Mouse (Mus musculus): ENCODE data around the gene Pax1. TPM values are rescaled to one million over a fixed set of nuclear protein-coding genes. Genes with fewer than 3 reads are reported as not detected.

Pax1 gene
- polyA plus RNA-seq, 1 experiment from 2014 or later: not detected

DNA sequence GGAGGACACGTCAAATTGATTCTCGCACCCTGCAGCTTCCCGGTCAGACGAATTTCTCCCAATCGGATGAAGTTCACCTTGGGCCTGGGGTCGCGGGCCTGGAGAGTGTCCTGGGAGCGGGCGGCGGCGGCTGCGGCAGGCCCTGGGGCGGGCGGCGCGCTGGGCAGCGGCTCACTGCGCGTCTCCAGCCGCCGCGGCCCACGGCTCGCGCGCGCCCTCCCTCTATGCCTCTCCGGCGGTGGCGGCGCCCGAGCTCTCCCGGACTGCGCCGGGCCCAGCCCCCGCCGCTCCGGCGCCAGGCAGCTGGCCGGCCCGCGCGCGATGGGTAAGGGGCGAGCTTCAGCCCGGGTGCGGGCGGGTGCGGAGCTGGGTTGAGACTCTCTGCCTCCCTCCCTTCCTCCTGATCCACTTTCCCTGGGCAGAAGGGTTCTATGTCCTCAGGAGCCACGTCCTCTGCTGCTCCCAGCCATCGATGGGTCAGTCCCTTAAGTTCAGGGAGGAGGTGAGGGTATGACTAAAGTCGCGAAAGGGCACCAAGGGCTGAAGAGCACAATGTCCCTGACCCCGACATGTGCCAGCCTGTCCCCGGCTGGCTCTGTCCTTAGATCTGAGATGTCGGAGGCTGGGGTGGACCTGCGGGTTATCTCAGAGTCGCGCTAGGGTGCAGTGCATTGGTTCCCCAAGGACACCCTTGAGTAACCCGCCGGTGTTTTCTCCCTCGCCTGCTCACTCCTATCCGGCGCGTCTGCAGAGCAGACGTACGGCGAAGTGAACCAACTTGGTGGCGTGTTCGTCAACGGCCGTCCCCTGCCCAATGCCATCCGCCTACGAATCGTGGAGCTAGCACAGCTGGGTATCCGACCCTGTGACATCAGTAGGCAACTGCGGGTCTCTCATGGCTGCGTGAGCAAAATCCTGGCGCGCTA lies 3.5 kb downstream of the Pax1 start:
- Histone ChIP-seq H3K4me1 (peaks cover 12% of the 10 kb centered on the region), H3K27me3 (replicated peaks) (peaks cover 92% of the 10 kb centered on the region), H3K4me2 (peak overlapping the region; percentile 52), H3K36me3 (replicated peaks) (no peaks in the 10 kb centered on the region), H3K27ac (no peak overlapping the region), H3K9me3 (no peaks in the 10 kb centered on the region), H3K9ac (no peak overlapping the region), H3K4me3 (peak overlapping the region; percentile 31)
- under 1% methylated on average over 79 of the region's 80 CpGs for WGBS
- peak; percentile 57 for ATAC-seq (replicated peaks)

DNA sequence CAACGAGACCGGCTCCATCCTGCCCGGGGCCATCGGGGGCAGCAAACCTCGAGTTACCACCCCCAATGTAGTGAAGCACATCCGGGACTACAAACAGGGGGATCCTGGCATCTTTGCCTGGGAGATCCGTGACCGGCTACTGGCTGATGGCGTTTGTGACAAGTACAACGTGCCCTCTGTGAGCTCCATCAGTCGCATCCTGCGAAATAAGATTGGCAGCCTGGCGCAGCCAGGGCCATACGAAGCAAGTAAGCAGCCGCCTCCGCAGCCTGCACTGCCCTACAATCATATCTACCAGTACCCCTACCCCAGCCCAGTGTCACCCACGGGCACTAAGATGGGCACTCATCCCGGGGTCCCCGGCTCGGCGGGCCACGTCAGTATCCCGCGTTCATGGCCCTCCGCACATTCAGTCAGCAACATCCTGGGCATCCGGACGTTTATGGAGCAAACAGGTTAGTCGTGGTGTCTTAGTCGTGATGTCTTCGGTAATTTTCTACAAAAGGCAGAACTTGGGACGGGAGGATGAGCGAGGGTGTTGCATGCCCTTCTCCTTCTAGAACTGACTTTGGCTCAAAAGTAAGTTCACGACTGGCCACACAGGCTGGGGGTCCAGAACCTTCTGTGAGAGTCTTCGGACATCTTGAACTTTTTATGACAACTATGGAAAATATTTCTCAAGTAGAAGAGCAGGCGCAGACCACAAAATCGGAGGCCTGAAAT lies 4.3 kb downstream of the Pax1 start:
- no peak overlapping the region for H3K4me3 ChIP-seq
- no peak for ATAC-seq (replicated peaks)
- WGBS: 2% methylated on average over 36 of the region's 36 CpGs

DNA sequence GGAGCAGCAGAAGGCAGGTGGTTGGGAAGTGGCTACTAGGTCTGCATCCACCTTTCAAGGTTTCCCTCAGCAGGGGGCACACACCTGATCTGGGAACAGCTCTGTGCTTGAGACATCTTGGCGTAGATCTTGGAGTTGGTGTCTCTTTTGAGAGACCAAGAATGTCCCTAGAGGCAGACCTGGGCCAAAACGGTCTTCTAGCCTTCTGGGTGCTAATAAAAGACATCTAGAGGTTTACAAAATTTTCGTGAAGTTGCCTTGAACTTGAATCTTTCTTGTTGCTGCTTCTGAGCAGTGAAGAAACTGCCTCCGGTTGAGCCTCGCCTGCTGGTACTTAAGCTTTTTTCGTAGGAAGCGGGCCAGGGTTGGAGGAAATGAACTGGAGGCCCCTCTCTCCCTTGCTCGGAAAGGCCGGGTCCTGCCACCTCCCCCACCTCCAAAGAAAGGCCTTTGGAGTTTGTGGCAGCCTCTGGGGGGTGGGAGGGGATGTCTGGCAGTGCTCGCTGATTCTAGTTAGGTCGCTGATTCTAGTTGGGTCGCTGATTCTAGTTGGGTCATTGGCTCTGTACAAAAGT lies 5.6 kb downstream of the Pax1 start:
- 2% methylated on average over 12 of the region's 12 CpGs for WGBS
- H3K27ac ChIP-seq: no peak overlapping the region
- H3K27me3 ChIP-seq (replicated peaks): peaks cover 90% of the 10 kb centered on the region
- no peak overlapping the region for H3K9ac ChIP-seq
- no peaks in the 10 kb centered on the region for H3K9me3 ChIP-seq
- ATAC-seq (replicated peaks): no peak
- no peak overlapping the region for H3K4me3 ChIP-seq
- no peaks in the 10 kb centered on the region for H3K36me3 ChIP-seq (replicated peaks)
- H3K4me2 ChIP-seq: no peak overlapping the region
- peaks cover 12% of the 10 kb centered on the region for H3K4me1 ChIP-seq

More for the DNA sequence above, 4.3 kb downstream of the Pax1 start:
- Histone ChIP-seq H3K27ac (no peak overlapping the region), H3K9ac (no peak overlapping the region), H3K4me1 (peaks cover 12% of the 10 kb centered on the region), H3K4me2 (no peak overlapping the region), H3K27me3 (replicated peaks) (peaks cover 92% of the 10 kb centered on the region), H3K9me3 (no peaks in the 10 kb centered on the region), H3K36me3 (replicated peaks) (no peaks in the 10 kb centered on the region)

DNA sequence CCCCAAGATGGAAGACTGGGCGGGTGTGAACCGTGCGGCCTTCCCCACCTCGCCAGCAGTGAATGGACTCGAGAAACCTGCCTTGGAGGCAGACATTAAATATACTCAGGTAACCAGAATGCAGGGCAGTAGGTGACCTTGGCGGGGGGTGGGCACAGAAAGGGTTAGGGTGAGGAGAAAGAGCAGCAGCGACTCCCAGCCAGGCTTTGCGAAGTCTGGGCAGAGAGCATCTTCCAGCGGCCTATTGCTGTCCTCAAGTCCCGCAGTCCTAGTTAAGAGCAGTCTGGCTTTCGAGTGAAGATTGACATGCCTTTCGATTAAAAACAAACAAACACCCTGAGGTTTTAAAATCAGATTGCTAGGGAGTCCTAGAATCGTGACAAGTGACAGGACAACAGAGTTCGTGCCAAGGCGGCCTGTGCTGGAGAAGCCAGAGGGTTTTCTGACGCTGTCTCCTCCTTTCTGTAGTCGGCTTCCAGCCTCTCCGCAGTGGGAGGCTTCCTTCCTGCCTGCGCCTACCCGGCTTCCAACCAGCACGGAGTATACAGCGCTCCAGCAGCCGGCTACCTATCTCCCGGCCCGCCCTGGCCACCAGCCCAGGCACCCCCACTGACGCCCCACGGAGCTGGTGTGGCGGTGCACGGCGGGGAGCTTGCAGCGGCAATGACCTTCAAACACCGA lies 6.3 kb downstream of the Pax1 start:
- no peak overlapping the region for H3K4me3 ChIP-seq
- H3K36me3 ChIP-seq (replicated peaks): no peaks in the 10 kb centered on the region
- H3K4me1 ChIP-seq: peaks cover 12% of the 10 kb centered on the region
- no peak for ATAC-seq (replicated peaks)
- H3K4me2 ChIP-seq: no peak overlapping the region
- no peak overlapping the region for H3K27ac ChIP-seq
- H3K27me3 ChIP-seq (replicated peaks): peaks cover 90% of the 10 kb centered on the region
- no peaks in the 10 kb centered on the region for H3K9me3 ChIP-seq
- H3K9ac ChIP-seq: no peak overlapping the region
- 1% methylated on average over 32 of the region's 32 CpGs for WGBS

DNA sequence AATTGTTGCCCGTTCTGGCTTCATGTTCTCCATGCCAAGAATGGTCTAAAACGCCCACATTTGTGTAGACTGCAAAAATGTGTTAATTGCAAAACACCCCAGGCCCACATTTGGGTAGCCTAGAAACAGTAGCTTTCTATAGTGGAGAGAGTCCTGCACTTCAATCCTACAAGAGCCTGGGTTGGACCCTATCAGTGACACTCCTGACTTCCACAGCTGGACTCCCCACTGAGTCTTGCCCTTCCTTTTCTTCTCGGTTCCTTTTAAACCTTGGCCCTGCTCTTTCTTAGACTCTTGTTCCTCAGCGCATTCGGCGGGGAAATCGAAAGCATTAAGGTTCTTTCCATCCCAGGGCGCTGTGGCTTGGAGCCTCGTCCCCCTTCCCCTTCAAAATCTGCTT lies 7.8 kb downstream of the Pax1 start:
- H3K4me3 ChIP-seq: no peak overlapping the region
- H3K9me3 ChIP-seq: no peaks in the 10 kb centered on the region
- WGBS: 4% methylated on average over 9 of the region's 9 CpGs
- peaks cover 16% of the 10 kb centered on the region for H3K4me1 ChIP-seq
- H3K36me3 ChIP-seq (replicated peaks): no peaks in the 10 kb centered on the region
- no peak overlapping the region for H3K27ac ChIP-seq
- H3K27me3 ChIP-seq (replicated peaks): peaks cover 89% of the 10 kb centered on the region
- no peak for ATAC-seq (replicated peaks)
- H3K9ac ChIP-seq: no peak overlapping the region
- no peak overlapping the region for H3K4me2 ChIP-seq

DNA sequence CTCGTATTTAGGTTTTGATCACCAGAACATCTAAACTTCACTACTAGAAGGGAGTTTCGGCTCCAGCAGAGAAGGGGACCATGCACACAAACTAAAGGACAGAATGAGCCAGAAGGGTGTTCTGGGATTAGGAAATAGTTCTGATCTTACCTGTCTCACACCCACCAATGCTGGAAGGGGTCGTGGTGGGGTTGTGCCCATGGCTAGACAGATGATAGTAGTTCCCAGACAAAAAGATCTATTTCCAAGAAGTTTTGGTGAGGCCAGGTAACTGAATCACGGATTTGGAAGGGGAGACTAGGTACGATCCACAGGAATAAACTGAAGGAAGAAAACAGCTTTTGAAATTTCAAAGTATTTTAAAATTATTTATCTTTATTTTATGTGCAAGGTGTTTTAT lies 8.4 kb downstream of the Pax1 start:
- Histone ChIP-seq H3K27ac (no peak overlapping the region), H3K36me3 (replicated peaks) (no peaks in the 10 kb centered on the region), H3K4me1 (peaks cover 12% of the 10 kb centered on the region), H3K4me3 (no peak overlapping the region), H3K4me2 (no peak overlapping the region), H3K9me3 (no peaks in the 10 kb centered on the region), H3K9ac (no peak overlapping the region), H3K27me3 (replicated peaks) (peaks cover 89% of the 10 kb centered on the region)
- no peak for ATAC-seq (replicated peaks)
- WGBS: 6% methylated on average over 5 of the region's 5 CpGs

DNA sequence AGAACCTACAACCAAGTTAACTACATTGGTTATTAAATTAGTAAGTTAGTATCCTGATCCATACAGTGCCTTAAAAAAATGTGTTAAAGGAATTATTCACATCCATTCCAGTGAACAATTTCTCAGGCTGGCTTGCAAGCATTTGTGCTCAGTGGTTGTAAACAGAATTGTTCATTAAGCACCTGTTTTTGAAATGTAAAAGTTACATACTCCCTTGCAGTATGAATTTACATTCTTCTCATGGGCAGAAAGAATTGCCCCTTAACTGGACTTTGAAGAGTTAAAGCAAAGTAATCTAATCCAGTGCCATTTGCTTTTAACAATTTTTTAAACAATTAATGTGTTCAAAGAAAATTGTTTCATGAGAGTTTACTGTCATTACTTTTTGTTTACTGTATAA lies 9.6 kb downstream of the Pax1 start:
- no peak overlapping the region for H3K27ac ChIP-seq
- ATAC-seq (replicated peaks): no peak
- H3K36me3 ChIP-seq (replicated peaks): no peaks in the 10 kb centered on the region
- H3K4me2 ChIP-seq: no peak overlapping the region
- H3K9ac ChIP-seq: no peak overlapping the region
- no peak overlapping the region for H3K4me3 ChIP-seq
- no peaks in the 10 kb centered on the region for H3K9me3 ChIP-seq
- peaks cover 88% of the 10 kb centered on the region for H3K27me3 ChIP-seq (replicated peaks)
- H3K4me1 ChIP-seq: peaks cover 6% of the 10 kb centered on the region; the same call in 1 of the 2 replicates

DNA sequence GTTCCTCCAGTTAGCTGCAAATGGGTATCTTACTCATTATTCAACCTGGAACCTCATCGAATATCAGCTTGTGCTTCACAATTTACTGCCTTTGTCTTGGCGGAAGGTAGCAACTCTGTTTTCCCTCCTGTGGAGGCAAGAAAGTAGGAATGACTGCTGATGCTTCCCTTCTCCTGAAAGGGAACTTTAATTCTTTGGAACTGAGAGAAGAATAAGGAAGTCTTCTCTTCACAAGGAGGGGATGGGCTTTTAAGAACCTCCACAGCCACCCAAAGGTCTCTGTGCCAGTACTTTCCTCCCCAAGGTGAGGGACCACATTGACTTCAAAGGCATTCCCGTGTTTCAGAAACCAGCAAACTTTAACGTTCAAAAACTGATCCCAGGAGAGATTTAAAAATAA lies 10.1 kb downstream of the Pax1 start:
- H3K27ac ChIP-seq: no peak overlapping the region
- H3K4me2 ChIP-seq: no peak overlapping the region
- no peak for ATAC-seq (replicated peaks)
- 3% methylated on average over 4 of the region's 4 CpGs for WGBS
- no peak overlapping the region for H3K9ac ChIP-seq
- no peak overlapping the region for H3K4me3 ChIP-seq
- H3K4me1 ChIP-seq: peaks cover 6% of the 10 kb centered on the region; the same call in 1 of the 2 replicates
- H3K9me3 ChIP-seq: no peaks in the 10 kb centered on the region
- no peaks in the 10 kb centered on the region for H3K36me3 ChIP-seq (replicated peaks)
- H3K27me3 ChIP-seq (replicated peaks): peaks cover 88% of the 10 kb centered on the region

DNA sequence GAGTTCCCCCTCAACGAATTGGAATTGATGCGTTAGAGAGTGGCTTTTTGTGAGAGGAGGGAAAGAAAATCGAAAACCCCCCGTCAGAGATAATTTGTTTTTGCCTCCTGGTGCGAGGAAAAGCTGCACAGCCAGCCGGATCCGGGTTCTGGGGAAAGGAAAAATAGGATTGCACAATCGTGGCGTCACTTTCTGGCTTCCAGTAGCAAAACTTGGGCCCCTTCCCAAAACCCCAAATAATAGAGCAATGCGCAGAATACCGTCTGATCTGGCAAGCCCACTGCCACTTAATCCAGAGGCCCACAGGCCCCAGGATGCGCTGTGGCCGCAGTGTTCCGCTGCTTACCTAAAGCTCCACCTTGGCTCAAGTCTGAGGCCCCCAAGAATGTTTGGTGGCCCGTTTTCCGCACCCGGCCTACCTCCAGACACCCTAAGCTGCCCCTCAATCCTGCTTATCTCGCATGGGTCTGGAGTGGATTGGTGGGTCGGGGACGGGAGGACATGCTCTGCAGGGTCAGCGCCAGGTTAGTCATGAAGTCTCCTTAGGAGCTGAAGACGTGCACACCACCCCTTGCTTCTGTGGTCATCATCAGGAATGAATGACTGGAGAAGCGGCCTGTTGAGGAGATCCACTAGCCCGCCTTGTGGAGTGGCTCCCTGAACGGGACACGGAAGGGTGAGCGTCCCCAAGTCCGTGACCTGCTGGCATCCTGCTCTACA lies 11.4 kb downstream of the Pax1 start:
- H3K9me3 ChIP-seq: no peaks in the 10 kb centered on the region
- H3K27ac ChIP-seq: no peak overlapping the region
- no peaks in the 10 kb centered on the region for H3K36me3 ChIP-seq (replicated peaks)
- WGBS: under 1% methylated on average over 28 of the region's 28 CpGs
- H3K4me3 ChIP-seq: no peak overlapping the region
- H3K4me2 ChIP-seq: no peak overlapping the region
- peaks cover 88% of the 10 kb centered on the region for H3K27me3 ChIP-seq (replicated peaks)
- H3K4me1 ChIP-seq: peaks cover 6% of the 10 kb centered on the region; the same call in 1 of the 2 replicates
- no peak overlapping the region for H3K9ac ChIP-seq
- ATAC-seq (replicated peaks): 0 out of 2 replicates have a peak, but pooled peaks have one; percentile 27

DNA sequence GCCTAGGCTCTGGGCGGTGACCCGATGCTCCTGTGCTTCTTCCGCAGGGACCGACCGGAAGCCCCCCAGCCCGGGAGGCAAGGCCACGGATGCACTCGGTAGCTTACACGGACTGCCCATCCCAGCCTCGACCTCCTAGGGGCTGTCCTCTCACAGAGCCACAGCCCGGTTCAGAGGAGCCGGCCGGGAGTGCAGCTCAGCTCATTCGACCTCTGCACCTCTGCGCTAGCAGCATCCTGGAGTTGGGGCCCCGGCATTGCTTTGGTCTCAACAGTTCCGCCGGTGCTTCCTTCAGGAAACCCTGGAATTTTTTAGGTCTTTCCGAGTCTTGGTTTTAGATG lies 11.9 kb downstream of the Pax1 start:
- Histone ChIP-seq H3K4me1 (peaks cover 4% of the 10 kb centered on the region; the same call in 1 of the 2 replicates), H3K27ac (no peak overlapping the region), H3K27me3 (replicated peaks) (peaks cover 90% of the 10 kb centered on the region), H3K36me3 (replicated peaks) (no peaks in the 10 kb centered on the region), H3K9me3 (no peaks in the 10 kb centered on the region), H3K9ac (no peak overlapping the region), H3K4me2 (no peak overlapping the region), H3K4me3 (no peak overlapping the region)
- ATAC-seq (replicated peaks): 0 out of 2 replicates have a peak, but pooled peaks have one; percentile 27
- under 1% methylated on average over 19 of the region's 19 CpGs for WGBS

DNA sequence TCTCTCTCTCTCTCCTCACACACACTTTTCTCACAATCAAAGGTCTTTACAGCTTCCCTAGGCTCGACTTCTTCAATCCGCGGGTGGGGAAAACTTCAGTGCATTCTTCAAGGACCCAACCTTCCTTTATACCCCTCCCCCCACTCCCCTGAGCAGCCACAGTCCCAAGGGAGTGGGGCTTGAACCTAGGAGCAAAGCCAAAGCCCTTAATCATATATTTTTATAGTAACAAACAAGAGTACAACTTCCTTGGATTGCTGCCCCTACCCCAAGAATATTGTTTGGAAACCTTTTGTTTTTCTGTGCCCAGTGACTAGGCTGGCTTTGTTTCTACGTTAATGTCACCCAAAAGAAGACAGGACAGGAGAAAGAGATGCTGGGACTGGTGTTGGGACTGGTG lies 12.5 kb downstream of the Pax1 start:
- Histone ChIP-seq H3K4me3 (no peak overlapping the region), H3K9me3 (no peaks in the 10 kb centered on the region), H3K9ac (no peak overlapping the region), H3K27me3 (replicated peaks) (peaks cover 91% of the 10 kb centered on the region), H3K4me2 (no peak overlapping the region), H3K4me1 (peaks cover 4% of the 10 kb centered on the region; the same call in 1 of the 2 replicates), H3K36me3 (replicated peaks) (no peaks in the 10 kb centered on the region), H3K27ac (no peak overlapping the region)
- no peak for ATAC-seq (replicated peaks)
- WGBS: 1% methylated on average over 4 of the region's 4 CpGs

All from midbrain, embryonic 15.5 days (tissue).